Mouse (Mus musculus) layer of hippocampus, adult 11-12 months (tissue): ENCODE measurements around the gene Edem3.
"Not testable (repeated sequence)": the region's sequence is repeated elsewhere in the genome, so short reads cannot be mapped to it uniquely, and the experiment has no call there.

Experiments used
- DNase-seq: peaks from one replicate; pipeline ENCODE4 v3.0.0; 2022; ENCODE audit warnings: low spot score

Edem3 gene

GRCm38 (mm10) chr1:151811456-151811855, 56.3 kb downstream of the Edem3 start:
- DNase-seq = no peak

GRCm38 (mm10) chr1:151812004-151812712, 57.0 kb downstream of the Edem3 start:
- DNase-seq = no peak

- no peak for DNase-seq
Measured at GRCm38 (mm10) chr1:151816051-151816450, 60.9 kb downstream of the Edem3 start.

DNA sequence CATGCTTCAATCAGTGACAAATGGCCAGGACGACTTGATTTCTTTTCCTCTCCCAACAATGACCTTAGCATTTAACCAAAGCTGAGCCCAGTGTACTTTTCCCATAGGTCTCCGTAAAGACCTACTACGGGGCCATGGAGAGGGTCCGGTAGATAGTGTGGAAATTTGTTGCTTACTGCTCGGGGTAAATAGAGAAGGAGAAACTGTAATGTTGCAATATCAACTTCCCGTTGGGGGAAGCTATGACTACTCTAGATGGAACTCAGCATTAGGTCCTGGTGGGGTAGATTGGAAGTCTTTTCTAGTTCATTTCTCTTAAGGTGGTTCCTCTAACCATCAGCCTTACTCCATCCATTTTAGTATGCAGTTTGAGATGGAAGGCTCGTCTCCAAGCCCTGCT, 64.0 kb downstream of the Edem3 start:
- DNase-seq = no peak

DNA sequence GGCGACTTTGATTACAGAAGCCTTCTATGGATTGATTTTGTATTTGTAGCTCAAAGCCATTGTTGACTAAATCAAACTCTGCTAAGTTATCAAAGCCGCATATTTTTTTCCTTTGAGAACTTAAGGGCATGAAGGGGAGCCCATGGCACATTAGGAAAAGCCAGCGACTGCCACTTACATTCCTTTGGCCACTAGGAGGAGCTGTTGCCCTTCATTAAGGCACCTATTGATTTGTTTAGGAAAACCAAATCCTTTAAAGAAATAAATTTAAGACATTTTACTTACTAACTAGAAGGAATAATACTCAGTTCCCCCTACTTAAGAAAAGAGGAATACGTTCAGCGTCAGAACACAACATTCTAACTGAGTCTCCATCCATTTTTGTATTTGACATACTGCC, 65.3 kb downstream of the Edem3 start:
- DNase-seq = peak; percentile 77

- peak; percentile 27 for DNase-seq
Measured at GRCm38 (mm10) chr1:151825065-151825464, 69.9 kb downstream of the Edem3 start.

DNA sequence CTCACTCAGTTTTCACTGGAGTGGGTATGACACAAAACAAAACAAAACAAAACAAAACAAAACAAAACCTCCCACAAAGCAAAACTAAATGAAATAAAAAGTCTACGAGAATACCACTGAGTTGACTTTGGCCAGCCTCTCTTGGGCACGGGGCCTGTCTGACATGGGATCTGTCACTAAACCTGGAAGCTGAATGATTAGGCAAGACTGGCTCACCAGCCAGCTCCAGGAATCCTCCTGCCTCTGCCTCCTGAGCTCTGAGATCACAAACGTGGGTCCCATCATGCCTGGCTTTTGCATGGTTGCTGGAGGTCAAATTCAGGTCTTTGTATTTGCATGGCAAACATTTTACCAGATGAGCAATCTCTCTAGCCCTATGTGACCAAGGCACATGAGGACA, 76.6 kb downstream of the Edem3 start:
- no peak for DNase-seq

- DNase-seq = no peak
Measured at GRCm38 (mm10) chr1:151835261-151835660, 80.1 kb downstream of the Edem3 start.

- DNase-seq = not testable (repeated sequence)
Measured at GRCm38 (mm10) chr1:151840345-151840744, 85.2 kb downstream of the Edem3 start.

- no peak for DNase-seq
Measured at GRCm38 (mm10) chr1:151845252-151845832, 90.2 kb downstream of the Edem3 start.

GRCm38 (mm10) chr1:151845926-151846782, 91.0 kb downstream of the Edem3 start:
- no peak for DNase-seq

- DNase-seq = no peak
Measured at GRCm38 (mm10) chr1:151848286-151848685, 93.1 kb downstream of the Edem3 start.

DNA sequence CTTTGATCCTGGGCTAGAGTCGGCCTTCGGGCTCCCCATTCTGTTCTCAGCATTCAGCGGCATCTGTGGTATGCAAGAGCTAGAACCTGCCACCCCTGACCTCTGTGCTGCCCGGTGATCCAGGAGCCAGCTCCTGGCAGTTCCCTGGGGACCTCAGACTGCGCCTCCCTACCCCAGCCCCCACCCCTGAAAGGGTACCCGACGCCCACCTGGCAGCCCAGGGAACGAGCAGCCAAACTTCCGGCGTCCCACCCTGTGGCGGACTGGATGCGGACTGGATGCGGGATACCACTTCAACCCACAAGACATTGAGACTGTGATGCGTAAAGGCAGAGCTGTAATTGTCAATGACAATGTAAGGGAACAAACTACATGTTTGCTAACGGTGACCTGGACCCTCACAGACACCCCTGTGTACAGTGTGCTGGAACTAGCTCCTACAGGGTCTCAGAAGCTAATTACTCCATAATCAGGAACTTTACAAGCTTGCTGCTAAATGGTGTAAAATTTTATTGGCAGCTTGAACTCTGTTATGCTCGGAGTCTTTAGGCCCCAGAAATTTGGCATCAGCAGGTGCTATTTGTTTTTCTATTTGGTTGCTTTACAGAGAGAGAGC, 94.9 kb downstream of the Edem3 start:
- DNase-seq = no peak

GRCm38 (mm10) chr1:151851051-151851848, 96.1 kb downstream of the Edem3 start:
- DNase-seq = no peak

DNA sequence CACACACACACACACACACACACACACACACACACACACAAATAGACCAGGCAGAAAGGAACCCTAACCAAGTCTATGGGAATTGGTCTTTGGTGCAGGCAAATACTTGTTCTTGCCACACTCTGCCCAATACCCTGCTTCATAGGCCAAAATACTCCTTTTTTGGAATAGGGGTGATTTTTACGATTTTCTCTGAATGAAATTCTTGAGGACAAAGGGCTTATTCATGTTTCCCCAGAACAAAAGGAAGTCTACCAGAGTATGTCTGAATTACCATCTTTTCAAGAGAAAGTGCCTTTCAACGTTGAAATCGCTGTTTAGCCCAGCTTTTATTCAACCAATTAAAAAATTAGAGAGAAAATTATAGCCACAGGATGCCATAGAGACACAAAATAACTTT, 96.8 kb downstream of the Edem3 start:
- no peak for DNase-seq

- DNase-seq = no peak
Measured at GRCm38 (mm10) chr1:151855561-151855960, 100.4 kb downstream of the Edem3 start.

DNA sequence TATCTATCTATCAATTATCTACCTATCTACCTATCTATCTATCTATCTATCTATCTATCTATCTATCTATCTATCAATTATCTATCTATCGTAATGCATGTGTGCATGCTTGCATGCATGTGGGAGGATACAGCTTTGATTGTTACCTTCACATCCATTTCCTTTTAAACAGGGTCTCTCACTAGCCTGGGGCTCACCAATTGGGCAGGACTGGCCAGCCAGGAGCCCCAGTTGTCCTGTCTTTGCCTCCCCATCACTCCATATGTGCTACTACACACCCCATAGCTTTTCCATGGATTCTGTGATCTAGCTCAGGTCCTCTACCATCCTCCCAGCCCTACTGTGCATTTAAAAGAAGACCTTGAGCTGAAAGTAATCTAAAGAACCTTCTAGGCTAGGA, 103.3 kb downstream of the Edem3 start:
- DNase-seq = no peak

- no peak for DNase-seq
Measured at GRCm38 (mm10) chr1:151861334-151861995, 106.3 kb downstream of the Edem3 start.

- DNase-seq = no peak
Measured at GRCm38 (mm10) chr1:151862109-151862508, 106.9 kb downstream of the Edem3 start.

- no peak for DNase-seq
Measured at GRCm38 (mm10) chr1:151863135-151863796, 108.1 kb downstream of the Edem3 start.

GRCm38 (mm10) chr1:151863797-151864147, 108.6 kb downstream of the Edem3 start:
- DNase-seq = no peak
